Mouse (Mus musculus): ENCODE measurements around the gene Dnah6. TPM values are rescaled to one million over a fixed set of nuclear protein-coding genes. Genes with fewer than 3 reads are reported as not detected.

Gene Dnah6
- total and polyA plus RNA-seq, 3 experiments: under 0.01 to 0.06 (median 0.04) TPM

DNA sequence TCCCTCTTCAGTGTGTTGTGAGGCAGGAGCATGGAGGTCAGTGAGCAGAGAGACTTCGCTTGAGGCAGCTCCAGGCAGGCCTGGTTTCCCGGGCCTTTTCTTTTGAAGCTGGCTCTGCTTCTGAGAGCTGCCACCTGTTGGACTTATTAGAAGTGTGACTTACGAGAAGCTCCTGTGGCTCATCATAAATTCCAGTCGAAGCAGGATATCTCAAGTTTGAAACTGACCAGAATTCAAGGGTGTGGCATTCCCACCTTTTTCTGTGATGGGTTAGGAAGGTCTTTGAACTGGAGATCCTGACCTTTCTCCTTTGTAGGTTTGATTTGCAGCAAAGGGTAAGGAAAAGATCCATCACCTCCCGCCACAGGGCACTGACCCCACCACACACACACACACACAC is 217.8 kb downstream of the Dnah6 start:
- no peak overlapping the region for H3K4me3 ChIP-seq (replicated peaks in 1 of 3; ENCODE audit: low read depth in 2 of 3, low read length in 2 of 3, poor library complexity in 1 of 3)
- dilution Hi-C loops (cut with MboI; ENCODE audit: extremely low pct_ligation_motif_present, extremely low pct_unique_long_range_greater_than_20kb, low sequenced_read_pairs): no loop called here
- in situ Hi-C loops (cut with MboI; ENCODE audit: low pct_ligation_motif_present, low pct_unique_long_range_greater_than_20kb, low sequenced_read_pairs): no loop called here
- no peak overlapping the region for H3K9ac ChIP-seq (ENCODE audit: insufficient read depth, low read depth)
- H3K4me2 ChIP-seq (ENCODE audit: insufficient read depth, low read depth, poor library complexity, severe bottlenecking): no peak overlapping the region
- H3K79me2 ChIP-seq (replicated peaks; ENCODE audit: control insufficient read depth, extremely low read depth, insufficient read depth, poor library complexity, severe bottlenecking): no peaks in the 10 kb centered on the region
- H3K27me3 ChIP-seq (replicated peaks): no peaks in the 10 kb centered on the region
- H3K27ac ChIP-seq (ENCODE audit: insufficient read depth, low read depth): no peak overlapping the region
- TF ChIP-seq RCOR1 (conservative IDR thresholded peaks at IDR 0.05; ENCODE audit: low read depth, low read length): no peak
- TF ChIP-seq HCFC1 (IDR thresholded peaks at IDR 0.05; ENCODE audit: low read depth, low read length): no peak
- TF ChIP-seq ZC3H11A (IDR thresholded peaks at IDR 0.05; ENCODE audit: low read depth, low read length): no peak
- no peak for TF ChIP-seq KAT2A (IDR thresholded peaks at IDR 0.05; ENCODE audit: insufficient replicate concordance, low read length)
- no peak for TF ChIP-seq POLR2A (IDR thresholded peaks at IDR 0.05; ENCODE audit: low read depth, low read length)
- H3K9me3 ChIP-seq (replicated peaks; ENCODE audit: low read length): no peaks in the 10 kb centered on the region
- no peak for DNase-seq (ENCODE audit: extremely low read depth)
- H3K4me1 ChIP-seq (ENCODE audit: control insufficient read depth in 1 of 2, insufficient read depth in 2 of 2): peaks cover 5 to 11% of the 10 kb centered on the region in 2 experiments; a peak in 3 of 4 replicates
- no peaks in the 10 kb centered on the region for H3K36me3 ChIP-seq (replicated peaks in 1 of 2; ENCODE audit: control insufficient read depth in 1 of 2, insufficient read depth in 1 of 2, low read length in 1 of 2)

DNA sequence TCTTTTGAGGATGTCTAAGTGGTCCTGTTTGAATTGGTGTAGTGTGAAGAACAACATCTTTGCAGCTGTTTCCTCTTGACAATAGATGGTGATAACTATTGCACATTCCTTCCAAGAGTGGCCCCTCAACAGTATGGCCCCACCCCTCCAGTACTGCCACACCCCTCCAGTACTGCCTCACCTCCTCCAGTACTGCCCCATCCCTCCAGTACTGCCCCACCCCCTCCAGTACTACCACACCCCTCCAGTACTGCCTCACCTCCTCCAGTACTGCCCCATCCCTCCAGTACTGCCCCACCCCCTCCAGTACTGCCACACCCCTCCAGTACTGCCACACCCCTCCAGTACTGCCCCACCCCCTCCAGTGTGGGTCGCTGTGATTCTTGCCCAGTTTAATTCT is 219.1 kb downstream of the Dnah6 start:
- no peak overlapping the region for H3K4me3 ChIP-seq (replicated peaks in 1 of 3; ENCODE audit: low read depth in 2 of 3, low read length in 2 of 3, poor library complexity in 1 of 3)
- no peaks in the 10 kb centered on the region for H3K79me2 ChIP-seq (replicated peaks; ENCODE audit: control insufficient read depth, extremely low read depth, insufficient read depth, poor library complexity, severe bottlenecking)
- no peak overlapping the region for H3K4me2 ChIP-seq (ENCODE audit: insufficient read depth, low read depth, poor library complexity, severe bottlenecking)
- DNase-seq (ENCODE audit: extremely low read depth): no peak
- no peaks in the 10 kb centered on the region for H3K9me3 ChIP-seq (replicated peaks; ENCODE audit: low read length)
- H3K27me3 ChIP-seq (replicated peaks): no peaks in the 10 kb centered on the region
- H3K36me3 ChIP-seq (replicated peaks in 1 of 2; ENCODE audit: control insufficient read depth in 1 of 2, insufficient read depth in 1 of 2, low read length in 1 of 2): no peaks in the 10 kb centered on the region
- H3K4me1 ChIP-seq (ENCODE audit: control insufficient read depth in 1 of 2, insufficient read depth in 2 of 2): peaks cover 5 to 11% of the 10 kb centered on the region in 2 experiments; a peak in 3 of 4 replicates
- no peak overlapping the region for H3K27ac ChIP-seq (ENCODE audit: insufficient read depth, low read depth)
- TF ChIP-seq RCOR1 (conservative IDR thresholded peaks at IDR 0.05; ENCODE audit: low read depth, low read length) (no peak), ZNF384 (IDR thresholded peaks at IDR 0.05; ENCODE audit: low read depth, low read length) (no peak)
- dilution Hi-C loops (cut with MboI; ENCODE audit: extremely low pct_ligation_motif_present, extremely low pct_unique_long_range_greater_than_20kb, low sequenced_read_pairs) (no loop called here), in situ Hi-C loops (cut with MboI; ENCODE audit: low pct_ligation_motif_present, low pct_unique_long_range_greater_than_20kb, low sequenced_read_pairs) (no loop called here)
- no peak overlapping the region for H3K9ac ChIP-seq (ENCODE audit: insufficient read depth, low read depth)

DNA sequence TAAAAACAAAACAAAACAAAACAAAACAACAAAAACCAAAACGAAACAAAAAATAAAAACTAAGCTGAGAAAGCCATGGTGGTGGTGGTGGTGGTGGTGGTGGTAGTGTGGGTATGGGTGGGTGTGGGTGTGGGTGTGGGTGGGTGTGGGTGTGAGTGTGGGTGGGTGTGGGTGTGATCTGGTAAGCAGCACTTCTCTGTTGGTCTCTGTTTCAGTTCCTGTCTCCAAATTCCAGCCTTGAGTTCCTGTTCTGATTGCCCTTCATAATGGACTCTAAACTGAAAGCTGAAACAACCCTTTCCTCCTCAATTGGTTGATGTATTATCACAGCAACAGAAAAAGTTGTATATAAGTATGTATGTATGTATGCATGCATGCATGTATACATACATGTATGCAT is 222.6 kb downstream of the Dnah6 start:
- no peaks in the 10 kb centered on the region for H3K27me3 ChIP-seq (replicated peaks)
- in situ Hi-C loops (cut with MboI; ENCODE audit: low pct_ligation_motif_present, low pct_unique_long_range_greater_than_20kb, low sequenced_read_pairs) (no loop called here), dilution Hi-C loops (cut with MboI; ENCODE audit: extremely low pct_ligation_motif_present, extremely low pct_unique_long_range_greater_than_20kb, low sequenced_read_pairs) (no loop called here)
- H3K9ac ChIP-seq (ENCODE audit: insufficient read depth, low read depth): no peak overlapping the region
- H3K4me3 ChIP-seq (replicated peaks in 1 of 3; ENCODE audit: low read depth in 2 of 3, low read length in 2 of 3, poor library complexity in 1 of 3): no peak overlapping the region
- no peak for TF ChIP-seq NELFE (IDR thresholded peaks at IDR 0.05; ENCODE audit: low read depth, low read length)
- no peak for TF ChIP-seq RAD21 (IDR thresholded peaks at IDR 0.05; ENCODE audit: low read depth, low read length)
- TF ChIP-seq CHD1 (IDR thresholded peaks at IDR 0.05; ENCODE audit: low read depth, low read length): no peak
- no peak for TF ChIP-seq SMC3 (IDR thresholded peaks at IDR 0.05; ENCODE audit: low read depth, low read length)
- no peak for TF ChIP-seq ZMIZ1 (IDR thresholded peaks at IDR 0.05; ENCODE audit: low read depth, low read length)
- TF ChIP-seq MEF2A (IDR thresholded peaks at IDR 0.05; ENCODE audit: borderline replicate concordance, low read depth, low read length): no peak
- TF ChIP-seq HCFC1 (IDR thresholded peaks at IDR 0.05; ENCODE audit: low read depth, low read length): no peak
- no peak for TF ChIP-seq ETS1 (conservative IDR thresholded peaks at IDR 0.05; ENCODE audit: low read depth, low read length)
- no peak overlapping the region for H3K4me2 ChIP-seq (ENCODE audit: insufficient read depth, low read depth, poor library complexity, severe bottlenecking)
- H3K27ac ChIP-seq (ENCODE audit: insufficient read depth, low read depth): no peak overlapping the region
- H3K36me3 ChIP-seq (replicated peaks in 1 of 2; ENCODE audit: control insufficient read depth in 1 of 2, insufficient read depth in 1 of 2, low read length in 1 of 2): no peaks in the 10 kb centered on the region
- no peaks in the 10 kb centered on the region for H3K9me3 ChIP-seq (replicated peaks; ENCODE audit: low read length)
- no peaks in the 10 kb centered on the region for H3K79me2 ChIP-seq (replicated peaks; ENCODE audit: control insufficient read depth, extremely low read depth, insufficient read depth, poor library complexity, severe bottlenecking)
- DNase-seq (ENCODE audit: extremely low read depth): no peak
- H3K4me1 ChIP-seq (ENCODE audit: control insufficient read depth in 1 of 2, insufficient read depth in 2 of 2): peaks cover 2 to 7% of the 10 kb centered on the region in 2 experiments; a peak in 1 of 4 replicates
